Mouse (Mus musculus) forebrain, postnatal 0 days (tissue): ENCODE results near the gene Eif3m. TPM values are rescaled to one million over a fixed set of nuclear protein-coding genes. Genes with fewer than 3 reads are reported as not detected.
"Not testable (repeated sequence)": the region's sequence is repeated elsewhere in the genome, so short reads cannot be mapped to it uniquely, and the experiment has no call there.

Experiments
- ATAC-seq: fragments of 200-750 bp; cut with Nextera tagmentation; 2 replicates; pipeline ENCODE4 v1.8.0; 2017; ENCODE audit warnings: mild to moderate bottlenecking, moderate library complexity
- DNase-seq: peaks from one replicate; pipeline ENCODE4 v3.0.0-alpha.2; 2015
- H3K27ac ChIP-seq: fragments of 300-500 bp; sonication (generic); 2 replicates; pipeline ENCODE4 v1.5.1; 2014; ENCODE audit warnings: low read depth, mild to moderate bottlenecking, antibody characterized with exemption, low read length, moderate library complexity, mixed read lengths
- H3K27me3 ChIP-seq: fragments of 300-500 bp; sonication (generic); 2 replicates; pipeline ENCODE4 v1.6.1; 2014; ENCODE audit warnings: mild to moderate bottlenecking, low read length, mixed read lengths; ENCODE audit not compliant: insufficient read depth
- H3K36me3 ChIP-seq: fragments of 300-500 bp; sonication (generic); 2 replicates; pipeline ENCODE4 v1.6.1; 2014; ENCODE audit warnings: mild to moderate bottlenecking, moderate library complexity; ENCODE audit not compliant: insufficient read depth
- H3K4me1 ChIP-seq: fragments of 300-500 bp; sonication (generic); 2 replicates; pipeline ENCODE4 v1.6.1; 2014; ENCODE audit warnings: antibody characterized with exemption; ENCODE audit not compliant: insufficient read depth
- H3K4me2 ChIP-seq: fragments of 300-500 bp; sonication (generic); 2 replicates; pipeline ENCODE4 v1.6.1; 2014; ENCODE audit warnings: low read depth, mild to moderate bottlenecking, moderate library complexity
- H3K4me3 ChIP-seq: fragments of 300-500 bp; sonication (generic); 2 replicates; pipeline ENCODE4 v1.5.1; 2014; ENCODE audit warnings: low read depth, low read length, mixed read lengths
- H3K9ac ChIP-seq: fragments of 300-500 bp; sonication (generic); 2 replicates; pipeline ENCODE4 v1.6.1; 2014; ENCODE audit warnings: mild to moderate bottlenecking
- H3K9me3 ChIP-seq: fragments of 300-500 bp; sonication (generic); 2 replicates; pipeline ENCODE4 v1.6.1; 2016; ENCODE audit warnings: low read length
- CTCF ChIP-seq: sonication (generic); IDR thresholded peaks from 2 replicates; pipeline ENCODE4 v1.5.1; 2016; ENCODE audit warnings: antibody characterized with exemption, control low read depth, low read depth
- WGBS: fragments of 180-500 bp; shearing (Covaris S2); extraction: QIAGEN DNeasy Blood & Tissue Kit; methylation state at CpG from one replicate; pipeline ENCODE4 v1.1.7; 2014; 5-methylcytosine and 5-hydroxymethylcytosine counted together
- polyA plus RNA-seq: library from polyadenylated mRNA; unstranded; fragments of >200 nt; fragmentation: Nextera tagmentation; extraction: Ambion mirVana; gene quantifications from 2 replicates; pipeline ENCODE4 v1.2.1, GENCODE M21; 2015
- total RNA-seq: library from RNA; depleted of rRNA; stranded (reverse); fragments of >200 nt; gene quantifications from 2 replicates; pipeline ENCODE4 v1.2.3, GENCODE M21; 2014

The Eif3m gene
- total and polyA plus RNA-seq, 2 experiments from 2014 or later, result 191 to 192 TPM

- no peaks in the 10 kb centered on the region for H3K27me3 ChIP-seq
- H3K4me3 ChIP-seq, result no peak overlapping the region
- no peak overlapping the region for H3K9ac ChIP-seq
- no peaks in the 10 kb centered on the region for H3K36me3 ChIP-seq
- H3K27ac ChIP-seq, result no peak overlapping the region
- H3K9me3 ChIP-seq, result no peaks in the 10 kb centered on the region
- no peaks in the 10 kb centered on the region for H3K4me1 ChIP-seq
- ATAC-seq, result no peak
- TF ChIP-seq CTCF, result no peak
- 87% methylated on average over 22 of the region's 22 CpGs for WGBS
- DNase-seq, result no peak
- no peak overlapping the region for H3K4me2 ChIP-seq
Observed at GRCm38 (mm10) chr2:105026950-105027695, 10.2 kb upstream of the Eif3m start.

DNA sequence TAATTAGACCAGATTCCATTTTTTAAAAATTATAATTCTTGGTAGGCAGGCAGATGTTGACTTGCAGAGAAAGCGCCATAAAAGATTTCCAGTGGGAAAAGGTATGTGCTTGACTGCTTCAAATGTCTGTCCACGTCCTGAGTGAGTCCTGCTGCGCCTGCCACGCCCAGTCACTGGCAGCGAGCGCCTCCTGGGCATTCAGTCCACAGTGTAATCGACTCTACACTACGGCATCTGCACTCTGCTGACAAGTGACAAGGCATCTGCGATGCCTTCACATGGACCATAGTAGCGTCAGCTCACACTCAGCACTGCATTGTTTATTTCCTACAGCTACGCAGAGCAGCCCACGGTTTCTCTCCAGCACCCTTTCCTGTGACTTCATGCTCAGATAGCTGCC, 8.7 kb upstream of the Eif3m start:
- not testable (repeated sequence) for H3K4me1 ChIP-seq, H3K27me3 ChIP-seq, ATAC-seq, H3K4me3 ChIP-seq, H3K27ac ChIP-seq, DNase-seq, H3K4me2 ChIP-seq, H3K9me3 ChIP-seq, H3K36me3 ChIP-seq, H3K9ac ChIP-seq
- 86% methylated on average over 11 of the region's 12 CpGs for WGBS

DNA sequence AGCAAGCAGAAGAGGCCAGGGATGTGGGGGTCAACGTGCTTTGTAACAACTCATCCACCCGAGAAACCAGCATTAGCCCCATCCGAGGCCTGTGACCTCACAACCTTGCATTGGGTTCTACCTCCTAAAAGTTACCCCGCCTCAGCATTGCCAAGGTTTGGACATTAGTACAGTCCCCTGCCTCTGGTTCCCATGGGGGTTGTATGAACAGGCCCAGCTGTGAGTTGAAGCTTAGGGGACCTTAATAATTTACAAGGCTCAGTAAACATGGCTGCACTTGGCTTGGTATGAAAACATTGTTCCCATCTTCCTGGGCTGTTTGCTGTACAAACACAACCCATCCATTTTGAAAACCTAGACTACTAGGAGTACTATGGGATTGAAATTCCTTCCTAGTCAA, 6.9 kb upstream of the Eif3m start:
- no peak overlapping the region for H3K9ac ChIP-seq
- ATAC-seq, result no peak

GRCm38 (mm10) chr2:105023031-105023615, 6.2 kb upstream of the Eif3m start:
- DNase-seq, result no peak
- no peaks in the 10 kb centered on the region for H3K27me3 ChIP-seq
- no peaks in the 10 kb centered on the region for H3K36me3 ChIP-seq
- 86% methylated on average over 6 of the region's 6 CpGs for WGBS
- ATAC-seq, result no peak
- no peaks in the 10 kb centered on the region for H3K9me3 ChIP-seq
- no peak overlapping the region for H3K4me3 ChIP-seq
- H3K4me1 ChIP-seq, result no peaks in the 10 kb centered on the region
- no peak for TF ChIP-seq CTCF
- no peak overlapping the region for H3K9ac ChIP-seq
- no peak overlapping the region for H3K27ac ChIP-seq
- H3K4me2 ChIP-seq, result no peak overlapping the region

More for the DNA sequence above, 6.9 kb upstream of the Eif3m start:
- no peaks in the 10 kb centered on the region for H3K36me3 ChIP-seq
- TF ChIP-seq CTCF, result no peak
- no peak overlapping the region for H3K4me2 ChIP-seq
- DNase-seq, result no peak
- 88% methylated on average over 4 of the region's 4 CpGs for WGBS
- H3K4me1 ChIP-seq, result no peaks in the 10 kb centered on the region
- no peak overlapping the region for H3K4me3 ChIP-seq
- H3K9me3 ChIP-seq, result no peaks in the 10 kb centered on the region
- H3K27me3 ChIP-seq, result no peaks in the 10 kb centered on the region
- no peak overlapping the region for H3K27ac ChIP-seq

DNA sequence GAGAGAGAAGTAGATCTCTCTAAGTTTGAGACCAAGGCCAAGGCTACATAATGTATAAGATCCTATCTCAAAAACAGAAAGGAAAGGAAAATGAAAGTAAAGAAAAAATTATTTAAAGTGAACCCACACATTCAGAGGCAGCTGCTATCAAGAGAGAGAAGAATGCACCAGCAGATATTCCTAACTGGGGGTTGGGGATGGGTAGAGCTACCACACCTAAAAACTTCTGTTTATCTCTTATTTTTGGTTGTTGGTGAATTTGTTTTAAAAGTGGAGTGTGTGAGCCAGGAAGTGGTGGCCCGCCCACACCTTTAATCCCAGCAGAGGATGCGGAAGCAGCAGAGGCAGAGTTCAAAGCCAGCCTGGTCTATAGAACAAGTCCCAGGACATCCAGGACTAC, 5.0 kb upstream of the Eif3m start:
- no peaks in the 10 kb centered on the region for H3K36me3 ChIP-seq
- no peak overlapping the region for H3K4me3 ChIP-seq
- peaks cover 5% of the 10 kb centered on the region; the same call in 1 of the 2 replicates for H3K4me1 ChIP-seq
- 100% methylated on average over 2 of the region's 2 CpGs for WGBS
- ATAC-seq (no peak), DNase-seq (no peak)
- no peaks in the 10 kb centered on the region for H3K27me3 ChIP-seq
- no peak for TF ChIP-seq CTCF
- H3K27ac ChIP-seq, result no peak overlapping the region
- no peak overlapping the region for H3K4me2 ChIP-seq
- H3K9me3 ChIP-seq, result no peaks in the 10 kb centered on the region
- no peak overlapping the region for H3K9ac ChIP-seq

DNA sequence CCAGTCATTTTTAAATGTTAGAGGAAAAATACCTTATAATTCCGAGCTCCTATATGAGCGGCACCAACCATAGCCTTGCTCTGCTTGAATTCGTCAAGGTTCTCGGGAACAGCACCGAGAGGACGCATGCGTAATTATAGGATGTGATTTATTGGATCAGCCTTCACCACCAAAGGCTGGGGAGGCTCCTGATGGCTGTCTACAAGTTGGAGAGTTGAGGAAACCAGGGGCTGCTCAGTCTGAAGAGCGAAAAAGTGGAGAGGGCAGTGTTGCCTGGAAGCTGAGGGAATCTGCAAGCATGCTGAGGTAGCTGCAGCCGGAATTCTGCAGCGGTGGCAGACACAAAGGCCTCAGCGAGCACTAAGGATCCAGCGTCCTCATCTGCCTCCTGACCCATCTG, 4.4 kb upstream of the Eif3m start:
- no peak for ATAC-seq
- H3K27me3 ChIP-seq, result no peaks in the 10 kb centered on the region
- no peak overlapping the region for H3K9ac ChIP-seq
- H3K4me2 ChIP-seq, result no peak overlapping the region
- H3K4me3 ChIP-seq, result no peak overlapping the region
- no peak overlapping the region for H3K27ac ChIP-seq
- no peaks in the 10 kb centered on the region for H3K36me3 ChIP-seq
- H3K4me1 ChIP-seq, result peaks cover 5% of the 10 kb centered on the region; the same call in 1 of the 2 replicates
- 77% methylated on average over 12 of the region's 12 CpGs for WGBS
- no peaks in the 10 kb centered on the region for H3K9me3 ChIP-seq
- no peak for TF ChIP-seq CTCF
- DNase-seq, result no peak

DNA sequence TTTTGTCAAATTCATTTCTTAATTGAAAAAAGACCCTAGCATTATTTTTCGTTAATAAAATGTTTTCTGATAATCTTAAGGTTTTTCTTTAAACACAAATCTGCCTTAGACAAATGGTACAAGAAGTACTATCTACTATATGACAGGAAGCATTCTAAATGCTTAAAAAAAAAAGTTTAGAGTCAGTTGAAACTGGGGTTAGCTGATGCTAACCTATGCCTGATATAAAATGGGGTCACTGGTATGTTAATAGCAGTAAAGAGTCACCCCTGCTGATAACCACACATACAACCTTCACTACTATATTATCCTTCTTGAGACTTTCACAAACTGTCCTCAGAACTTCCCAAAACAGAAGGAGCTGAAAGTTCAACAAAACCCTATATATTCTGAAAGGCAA, 2.6 kb upstream of the Eif3m start:
- no peak overlapping the region for H3K9ac ChIP-seq
- no peak overlapping the region for H3K27ac ChIP-seq
- H3K4me1 ChIP-seq, result peaks cover 9% of the 10 kb centered on the region
- DNase-seq (no peak), ATAC-seq (no peak)
- no peaks in the 10 kb centered on the region for H3K9me3 ChIP-seq
- 87% methylated on average over 1 of the region's 1 CpGs for WGBS
- H3K36me3 ChIP-seq, result no peaks in the 10 kb centered on the region
- no peak overlapping the region for H3K4me3 ChIP-seq
- no peak for TF ChIP-seq CTCF
- H3K27me3 ChIP-seq, result no peaks in the 10 kb centered on the region
- no peak overlapping the region for H3K4me2 ChIP-seq
